Mouse (Mus musculus): Measurements from ENCODE around the gene Spin2g.
"Not testable (repeated sequence)": the region's sequence is repeated elsewhere in the genome, so short reads cannot be mapped to it uniquely, and the experiment has no call there.

Gene Spin2g

GRCm38 (mm10) chrX:34238633-34239032 lies at the start of gene Spin2g:
Spin2g (minus strand) TSS chrX:34238733.
- DNase-seq, result not testable (repeated sequence)

Measured in layer of hippocampus, adult 9-11 months (tissue).